Mouse (Mus musculus) MEL (cell line): Measurements from ENCODE around the gene Wasf2. TPM values are rescaled to one million over a fixed set of nuclear protein-coding genes. Genes with fewer than 3 reads are reported as not detected.

ENCODE experiments used
- DNase-seq: peaks from one replicate; pipeline ENCODE4 v3.0.0; 2011; ENCODE audit warnings: low read depth, low spot score
- H3K27ac ChIP-seq: 2 replicates; pipeline ENCODE4 v1.5.1; 2012; ENCODE audit warnings: low read depth, mild to moderate bottlenecking, control low read depth, low read length, moderate library complexity; ENCODE audit not compliant: control insufficient read depth
- H3K27me3 ChIP-seq, 2 experiments: fragments of 150-350 bp in 1 of 2; sonication (generic) in 1 of 2; 2 replicates each; pipeline ENCODE4 v1.6.1; 2012; ENCODE audit warnings: low read length in 2 of 2, mild to moderate bottlenecking in 2 of 2, improper control_type of control experiment in 1 of 2, moderate library complexity in 1 of 2; ENCODE audit not compliant: insufficient read depth in 2 of 2, control insufficient read depth in 1 of 2
- H3K36me3 ChIP-seq, 2 experiments: 2 replicates each; pipeline ENCODE4 v1.6.1; 2012 to 2014; ENCODE audit warnings: low read length in 2 of 2, improper control_type of control experiment in 1 of 2, inconsistent platforms in 1 of 2, mild to moderate bottlenecking in 1 of 2; ENCODE audit not compliant: insufficient read depth in 2 of 2, control insufficient read depth in 1 of 2
- H3K4me1 ChIP-seq, 2 experiments: fragments of 150-350 bp in 1 of 2; sonication (generic) in 1 of 2; 2 replicates each; pipeline ENCODE4 v1.6.1; 2012; ENCODE audit warnings: low read length in 2 of 2, improper control_type of control experiment in 1 of 2, mild to moderate bottlenecking in 1 of 2; ENCODE audit not compliant: insufficient read depth in 2 of 2, control insufficient read depth in 1 of 2
- H3K4me3 ChIP-seq, 2 experiments: fragments of 150-350 bp in 1 of 2; sonication (generic) in 1 of 2; 2 replicates each; pipeline ENCODE4 v1.5.1; 2012; ENCODE audit warnings: low read depth in 2 of 2, low read length in 2 of 2, mild to moderate bottlenecking in 2 of 2, moderate library complexity in 2 of 2, control low read depth in 1 of 2, improper control_type of control experiment in 1 of 2; ENCODE audit not compliant: control insufficient read depth in 1 of 2, insufficient read depth in 1 of 2
- H3K79me2 ChIP-seq: 2 replicates; pipeline ENCODE4 v1.6.1; 2012; ENCODE audit warnings: mild to moderate bottlenecking, low read length, moderate library complexity; ENCODE audit not compliant: control insufficient read depth, poor library complexity, insufficient read depth
- H3K9ac ChIP-seq: 2 replicates; pipeline ENCODE4 v1.6.1; 2012; ENCODE audit warnings: low read depth, mild to moderate bottlenecking, control low read depth, low read length, moderate library complexity; ENCODE audit not compliant: control insufficient read depth, poor library complexity, severe bottlenecking
- H3K9me3 ChIP-seq: fragments of 150-350 bp; sonication (generic); replicated peaks from 2 replicates; pipeline ENCODE4 v1.6.1; 2012; ENCODE audit warnings: mild to moderate bottlenecking, low read length, improper control_type of control experiment, moderate library complexity; ENCODE audit not compliant: insufficient read depth
- BHLHE40 ChIP-seq: IDR thresholded peaks from 2 replicates; pipeline ENCODE4 v1.6.1; 2012; ENCODE audit warnings: low read depth, mild to moderate bottlenecking, inconsistent platforms, low read length, improper control_type of control experiment, borderline replicate concordance
- CHD1 ChIP-seq: IDR thresholded peaks from 2 replicates; pipeline ENCODE4 v1.6.1; 2012; ENCODE audit warnings: low read depth, mild to moderate bottlenecking, inconsistent platforms, low read length, improper control_type of control experiment
- GABPA ChIP-seq: IDR thresholded peaks from 2 replicates; pipeline ENCODE4 v1.6.1; 2012; ENCODE audit warnings: low read depth, mild to moderate bottlenecking, inconsistent platforms, low read length, improper control_type of control experiment, moderate library complexity
- HCFC1 ChIP-seq: IDR thresholded peaks from 2 replicates; pipeline ENCODE4 v1.6.1; 2012; ENCODE audit warnings: low read depth, mild to moderate bottlenecking, inconsistent platforms, low read length, improper control_type of control experiment, moderate library complexity
- MAX ChIP-seq: IDR thresholded peaks from 2 replicates; pipeline ENCODE4 v1.6.1; 2011; ENCODE audit warnings: low read length, improper control_type of control experiment
- MEF2A ChIP-seq: IDR thresholded peaks from 2 replicates; pipeline ENCODE4 v1.6.1; 2014; ENCODE audit warnings: low read depth, mild to moderate bottlenecking, inconsistent platforms, low read length, improper control_type of control experiment; ENCODE audit not compliant: poor library complexity, insufficient replicate concordance, severe bottlenecking; ENCODE audit errors: extremely low read depth
- MXI1 ChIP-seq: IDR thresholded peaks from 2 replicates; pipeline ENCODE4 v1.6.1; 2011; ENCODE audit warnings: mild to moderate bottlenecking, low read depth, low read length, improper control_type of control experiment
- MYC ChIP-seq: IDR thresholded peaks from 2 replicates; pipeline ENCODE4 v1.6.1; 2011; ENCODE audit warnings: low read depth, mild to moderate bottlenecking, low read length, improper control_type of control experiment, moderate library complexity
- NRF1 ChIP-seq: IDR thresholded peaks from 2 replicates; pipeline ENCODE4 v1.6.1; 2014; ENCODE audit warnings: low read depth, mild to moderate bottlenecking, inconsistent platforms, low read length, improper control_type of control experiment, moderate library complexity; ENCODE audit not compliant: poor library complexity, insufficient read depth, severe bottlenecking
- TAL1 ChIP-seq: IDR thresholded peaks from 2 replicates; pipeline ENCODE4 v1.6.1; 2012; ENCODE audit warnings: mild to moderate bottlenecking, inconsistent platforms, low read length, moderate library complexity, mixed read lengths
- ZC3H11A ChIP-seq: IDR thresholded peaks from 2 replicates; pipeline ENCODE4 v1.6.1; 2012; ENCODE audit warnings: low read depth, mild to moderate bottlenecking, inconsistent platforms, low read length, improper control_type of control experiment
- ZNF384 ChIP-seq: IDR thresholded peaks from 2 replicates; pipeline ENCODE4 v1.6.1; 2012; ENCODE audit warnings: low read depth, mild to moderate bottlenecking, inconsistent platforms, low read length, improper control_type of control experiment
- polyA plus RNA-seq, 2 experiments: library from polyadenylated mRNA; stranded (reverse) in 1 of 2; unstranded in 1 of 2; fragments of >175 nt in 1 of 2; fragments of >200 nt in 1 of 2; gene quantifications; 2 replicates each; pipeline versions ENCODE4 v1.2.1 to v1.2.4; 2012; ENCODE audit warnings: low replicate concordance in 2 of 2, low read depth in 1 of 2; ENCODE audit not compliant: insufficient read length in 2 of 2, insufficient read depth in 1 of 2, missing spikeins in 1 of 2
- total RNA-seq: library from RNA; depleted of rRNA; stranded (reverse); fragments of 300-350 nt; gene quantifications from 2 replicates; pipeline ENCODE4 v1.2.3, GENCODE M21; 2012

Gene Wasf2
- total and polyA plus RNA-seq, 3 experiments: 16.4 to 53.7 TPM; not detected in 1

- peaks cover 0 to 1% of the 10 kb centered on the region in 2 experiments; a peak in 1 of 4 replicates for H3K4me1 ChIP-seq
- TF ChIP-seq MXI1 (no peak), ZC3H11A (no peak), CHD1 (no peak), MEF2A (no peak), NRF1 (no peak)
- TF ChIP-seq, all 39 proteins: peak for 0
- Histone ChIP-seq H3K36me3 (no peaks in the 10 kb centered on the region), H3K27me3 (no peaks in the 10 kb centered on the region), H3K4me3 (no peak overlapping the region), H3K9ac (no peak overlapping the region), H3K9me3 (no peaks in the 10 kb centered on the region), H3K27ac (no peak overlapping the region), H3K79me2 (no peaks in the 10 kb centered on the region)
- DNase-seq: no peak
Measured at GRCm38 (mm10) chr4:133087177-133087714, 43.1 kb upstream of the Wasf2 start.

DNA sequence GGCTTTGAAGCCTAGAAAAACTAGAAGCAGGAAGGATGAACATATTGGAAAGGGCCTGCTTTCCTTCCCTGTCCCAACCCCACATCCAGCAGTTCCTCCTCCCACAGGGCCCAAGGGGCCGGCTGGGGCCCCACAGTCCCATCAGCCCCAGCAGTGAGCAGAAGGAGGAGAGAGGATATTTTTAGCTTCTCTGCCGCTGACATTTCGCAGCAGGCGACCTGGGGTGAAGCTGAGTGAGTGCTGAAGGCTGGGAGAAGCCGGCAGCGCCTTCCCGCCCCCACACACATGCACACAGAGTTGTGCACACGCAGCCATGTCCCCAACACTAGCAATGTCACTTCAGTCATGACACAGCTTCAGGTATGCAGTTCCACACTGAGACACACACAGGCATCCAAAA is 42.5 kb upstream of the Wasf2 start:
- TF ChIP-seq ZNF384 (no peak), HCFC1 (no peak), BHLHE40 (no peak), CHD1 (no peak)
- Histone ChIP-seq H3K27me3 (peaks cover 0 to 3% of the 10 kb centered on the region in 2 experiments; a peak in 2 of 4 replicates), H3K27ac (no peak overlapping the region), H3K4me1 (peaks cover 0 to 7% of the 10 kb centered on the region in 2 experiments; a peak in 2 of 4 replicates), H3K9me3 (no peaks in the 10 kb centered on the region), H3K79me2 (no peaks in the 10 kb centered on the region), H3K9ac (no peak overlapping the region), H3K36me3 (no peaks in the 10 kb centered on the region), H3K4me3 (no peak overlapping the region)
- no peak for DNase-seq

- peaks cover 0 to 3% of the 10 kb centered on the region in 2 experiments; a peak in 2 of 4 replicates for H3K27me3 ChIP-seq
- peaks cover 0 to 7% of the 10 kb centered on the region in 2 experiments; a peak in 3 of 4 replicates for H3K4me1 ChIP-seq
Measured at GRCm38 (mm10) chr4:133089319-133089718, 41.0 kb upstream of the Wasf2 start.

More at GRCm38 (mm10) chr4:133089319-133089718, 41.0 kb upstream of the Wasf2 start:
- Histone ChIP-seq H3K9ac (no peak overlapping the region), H3K36me3 (peaks cover 0 to 2% of the 10 kb centered on the region in 2 experiments; a peak in 1 of 4 replicates), H3K27ac (no peak overlapping the region), H3K79me2 (no peaks in the 10 kb centered on the region), H3K4me3 (no peak overlapping the region), H3K9me3 (no peaks in the 10 kb centered on the region)
- TF ChIP-seq TAL1 (no peak), MAX (no peak), CHD1 (no peak), GABPA (no peak), MYC (no peak)
- no peak for DNase-seq
